Mouse (Mus musculus) limb, embryonic 13.5 days (tissue): ENCODE measurements around the gene Aldh3b3. TPM values are rescaled to one million over a fixed set of nuclear protein-coding genes. Genes with fewer than 3 reads are reported as not detected.
"Not testable (repeated sequence)": the region's sequence is repeated elsewhere in the genome, so short reads cannot be mapped to it uniquely, and the experiment has no call there.

Experiments
- ATAC-seq: fragments of 200-750 bp; cut with Nextera tagmentation; 2 replicates; pipeline ENCODE4 v1.8.0; 2017; ENCODE audit warnings: low read depth, moderate number of reproducible peaks, moderate TSS enrichment; ENCODE audit not compliant: low FRiP score
- H3K27ac ChIP-seq: fragments of 300-500 bp; sonication (generic); 2 replicates; pipeline ENCODE4 v1.5.1; 2015; ENCODE audit warnings: inconsistent platforms, mild to moderate bottlenecking, moderate library complexity
- H3K27me3 ChIP-seq: fragments of 300-500 bp; sonication (generic); 2 replicates; pipeline ENCODE4 v1.6.1; 2015; ENCODE audit warnings: mild to moderate bottlenecking, inconsistent platforms
- H3K36me3 ChIP-seq: fragments of 300-500 bp; sonication (generic); 2 replicates; pipeline ENCODE4 v1.6.1; 2015; ENCODE audit warnings: inconsistent platforms, mild to moderate bottlenecking, moderate library complexity
- H3K4me1 ChIP-seq: fragments of 300-500 bp; sonication (generic); 2 replicates; pipeline ENCODE4 v1.6.1; 2015; ENCODE audit warnings: inconsistent platforms
- H3K4me2 ChIP-seq: fragments of 300-500 bp; sonication (generic); replicated peaks from 2 replicates; pipeline ENCODE4 v1.6.1; 2015; ENCODE audit warnings: inconsistent platforms, mild to moderate bottlenecking, moderate library complexity
- H3K4me3 ChIP-seq: fragments of 300-500 bp; sonication (generic); 2 replicates; pipeline ENCODE4 v1.5.1; 2015; ENCODE audit warnings: moderate library complexity, mild to moderate bottlenecking, inconsistent platforms
- H3K9ac ChIP-seq: fragments of 300-500 bp; sonication (generic); 2 replicates; pipeline ENCODE4 v1.6.1; 2015; ENCODE audit warnings: mild to moderate bottlenecking, inconsistent platforms
- H3K9me3 ChIP-seq: fragments of 300-500 bp; sonication (generic); 2 replicates; pipeline ENCODE4 v1.6.1; 2016; ENCODE audit warnings: inconsistent platforms
- WGBS: fragments of 180-500 bp; shearing (Covaris S2); methylation state at CpG from one replicate; pipeline ENCODE4 v1.1.7; 2015; 5-methylcytosine and 5-hydroxymethylcytosine counted together
- polyA plus RNA-seq: library from polyadenylated mRNA; unstranded; fragments of >200 nt; fragmentation: Nextera tagmentation; extraction: Ambion mirVana; gene quantifications from 2 replicates; pipeline ENCODE4 v1.2.1, GENCODE M21; 2015

Gene Aldh3b3
- polyA plus RNA-seq, 1 experiment from 2014 or later: 0.05 TPM

DNA sequence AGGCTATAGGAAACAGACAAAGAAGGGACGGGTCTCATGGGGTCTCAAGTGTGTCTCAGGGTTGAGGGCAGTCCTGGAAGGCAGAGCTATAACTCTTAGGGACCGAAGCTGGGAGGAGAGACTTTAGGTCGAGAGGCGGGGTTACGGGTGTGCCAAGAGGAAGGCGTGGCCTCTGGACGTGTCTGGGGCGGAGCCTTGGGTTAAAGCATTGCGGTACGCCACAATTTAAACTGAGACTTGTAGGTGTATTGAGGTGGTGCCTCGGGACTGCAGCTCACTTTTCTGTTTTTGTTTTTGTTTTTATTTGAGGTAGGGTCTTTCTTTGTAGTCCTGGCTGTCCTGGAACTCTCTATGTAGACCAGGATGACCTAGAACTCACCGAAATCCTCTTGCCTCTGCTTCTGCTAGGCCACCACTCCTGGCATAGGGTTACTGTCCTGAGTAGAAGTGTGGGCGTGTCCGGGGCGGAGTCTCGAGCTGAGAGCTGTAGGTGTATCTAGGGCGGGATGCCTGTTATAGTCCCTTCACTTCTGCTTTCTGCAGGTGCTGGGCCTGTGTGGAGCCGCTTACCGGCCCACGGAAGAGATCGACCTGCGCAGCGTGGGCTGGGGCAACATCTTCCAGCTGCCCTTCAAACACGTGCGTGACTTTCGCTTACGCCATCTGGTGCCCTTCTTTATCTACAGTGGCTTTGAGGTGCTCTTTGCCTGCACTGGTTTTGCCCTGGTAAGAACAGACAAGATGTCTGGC is 15.3 kb upstream of the Aldh3b3 start:
- WGBS: 28% methylated on average over 27 of the region's 27 CpGs
- H3K4me3 ChIP-seq: no peak overlapping the region
- ATAC-seq: no peak
- peaks cover 15% of the 10 kb centered on the region; the same call in 1 of the 2 replicates for H3K27me3 ChIP-seq
- no peaks in the 10 kb centered on the region for H3K36me3 ChIP-seq
- H3K4me1 ChIP-seq: no peaks in the 10 kb centered on the region
- no peak overlapping the region for H3K27ac ChIP-seq
- H3K9ac ChIP-seq: 0 out of 2 replicates have a peak overlapping the region, but pooled peaks have one; percentile 25
- peak overlapping the region; percentile 36 for H3K4me2 ChIP-seq
- no peaks in the 10 kb centered on the region for H3K9me3 ChIP-seq

- Histone ChIP-seq H3K27me3 (peaks cover 15% of the 10 kb centered on the region; the same call in 1 of the 2 replicates), H3K9me3 (no peaks in the 10 kb centered on the region), H3K36me3 (no peaks in the 10 kb centered on the region), H3K9ac (no peak overlapping the region), H3K27ac (no peak overlapping the region), H3K4me1 (no peaks in the 10 kb centered on the region), H3K4me2 (no peak overlapping the region), H3K4me3 (no peak overlapping the region)
- 31% methylated on average over 10 of the region's 10 CpGs for WGBS
- ATAC-seq: no peak
These were observed 12.4 kb upstream of the Aldh3b3 start for GRCm38 (mm10) chr19:3945872-3946564.

DNA sequence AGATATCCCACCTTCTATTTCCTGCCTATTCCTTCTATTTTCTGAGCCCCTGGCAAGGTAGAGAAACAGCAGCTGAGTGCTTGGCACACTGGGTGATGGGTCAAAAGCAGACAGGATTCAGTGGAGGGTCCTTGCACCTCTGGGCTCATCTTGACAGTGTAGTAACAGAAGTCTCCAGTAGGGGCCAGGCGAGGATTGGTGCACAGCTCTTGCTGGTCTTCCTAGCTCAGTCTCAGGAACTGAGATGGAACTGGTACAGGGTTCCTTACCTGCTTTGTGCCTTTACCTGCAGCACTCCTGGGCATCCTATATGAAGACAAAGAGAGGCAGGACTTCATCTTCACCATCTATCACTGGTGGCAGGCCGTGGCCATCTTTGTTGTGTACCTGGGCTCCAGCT is 11.7 kb upstream of the Aldh3b3 start:
- Histone ChIP-seq H3K36me3 (no peaks in the 10 kb centered on the region), H3K4me1 (no peaks in the 10 kb centered on the region), H3K9ac (no peak overlapping the region), H3K27ac (no peak overlapping the region), H3K27me3 (peaks cover 15% of the 10 kb centered on the region; the same call in 1 of the 2 replicates), H3K9me3 (no peaks in the 10 kb centered on the region), H3K4me2 (no peak overlapping the region), H3K4me3 (no peak overlapping the region)
- ATAC-seq: peak; percentile 64
- WGBS: 15% methylated on average over 2 of the region's 2 CpGs

GRCm38 (mm10) chr19:3947813-3948212 is 10.6 kb upstream of the Aldh3b3 start:
- no peaks in the 10 kb centered on the region for H3K4me1 ChIP-seq
- H3K4me3 ChIP-seq: no peak overlapping the region
- H3K9me3 ChIP-seq: no peaks in the 10 kb centered on the region
- no peak overlapping the region for H3K27ac ChIP-seq
- peaks cover 12% of the 10 kb centered on the region; the same call in 1 of the 2 replicates for H3K27me3 ChIP-seq
- H3K9ac ChIP-seq: no peak overlapping the region
- 74% methylated on average over 3 of the region's 3 CpGs for WGBS
- no peaks in the 10 kb centered on the region for H3K36me3 ChIP-seq
- ATAC-seq: no peak
- H3K4me2 ChIP-seq: no peak overlapping the region

- no peak for ATAC-seq
- H3K9ac ChIP-seq: no peak overlapping the region
- H3K27me3 ChIP-seq: peaks cover 6% of the 10 kb centered on the region; the same call in 1 of the 2 replicates
- no peaks in the 10 kb centered on the region for H3K36me3 ChIP-seq
- H3K4me1 ChIP-seq: no peaks in the 10 kb centered on the region
- H3K9me3 ChIP-seq: no peaks in the 10 kb centered on the region
- 68% methylated on average over 14 of the region's 14 CpGs for WGBS
- no peak overlapping the region for H3K4me2 ChIP-seq
- H3K27ac ChIP-seq: no peak overlapping the region
- H3K4me3 ChIP-seq: no peak overlapping the region
These were observed 9.9 kb upstream of the Aldh3b3 start for GRCm38 (mm10) chr19:3948546-3948945.

GRCm38 (mm10) chr19:3950331-3950730 is 8.1 kb upstream of the Aldh3b3 start:
- Histone ChIP-seq H3K4me2 (no peak overlapping the region), H3K36me3 (no peaks in the 10 kb centered on the region), H3K4me3 (no peak overlapping the region), H3K4me1 (no peaks in the 10 kb centered on the region), H3K27me3 (no peaks in the 10 kb centered on the region), H3K27ac (no peak overlapping the region), H3K9ac (no peak overlapping the region), H3K9me3 (no peaks in the 10 kb centered on the region)
- ATAC-seq: no peak
- 76% methylated on average over 3 of the region's 3 CpGs for WGBS

- H3K27me3 ChIP-seq: no peaks in the 10 kb centered on the region
- ATAC-seq: no peak
- H3K27ac ChIP-seq: no peak overlapping the region
- no peaks in the 10 kb centered on the region for H3K4me1 ChIP-seq
- H3K4me3 ChIP-seq: no peak overlapping the region
- H3K9ac ChIP-seq: no peak overlapping the region
- H3K36me3 ChIP-seq: no peaks in the 10 kb centered on the region
- H3K4me2 ChIP-seq: no peak overlapping the region
- H3K9me3 ChIP-seq: no peaks in the 10 kb centered on the region
These were observed 7.0 kb upstream of the Aldh3b3 start for GRCm38 (mm10) chr19:3951461-3951860.

- Histone ChIP-seq H3K36me3 (no peaks in the 10 kb centered on the region), H3K4me1 (no peaks in the 10 kb centered on the region), H3K9ac (no peak overlapping the region), H3K4me3 (no peak overlapping the region), H3K27me3 (no peaks in the 10 kb centered on the region), H3K9me3 (no peaks in the 10 kb centered on the region), H3K27ac (no peak overlapping the region), H3K4me2 (no peak overlapping the region)
- no peak for ATAC-seq
- WGBS: 65% methylated on average over 1 of the region's 1 CpGs
These were observed 6.3 kb upstream of the Aldh3b3 start for GRCm38 (mm10) chr19:3952099-3952498.

GRCm38 (mm10) chr19:3955033-3955432 is 3.4 kb upstream of the Aldh3b3 start:
- no peaks in the 10 kb centered on the region for H3K9me3 ChIP-seq
- H3K4me1 ChIP-seq: no peaks in the 10 kb centered on the region
- H3K4me3 ChIP-seq: no peak overlapping the region
- H3K36me3 ChIP-seq: no peaks in the 10 kb centered on the region
- H3K27ac ChIP-seq: no peak overlapping the region
- no peak overlapping the region for H3K9ac ChIP-seq
- WGBS: 71% methylated on average over 3 of the region's 3 CpGs
- H3K27me3 ChIP-seq: no peaks in the 10 kb centered on the region
- H3K4me2 ChIP-seq: no peak overlapping the region
- no peak for ATAC-seq

- Histone ChIP-seq H3K27me3 (no peaks in the 10 kb centered on the region), H3K36me3 (no peaks in the 10 kb centered on the region), H3K4me2 (no peak overlapping the region), H3K9me3 (no peaks in the 10 kb centered on the region), H3K4me3 (no peak overlapping the region), H3K27ac (no peak overlapping the region), H3K9ac (no peak overlapping the region), H3K4me1 (no peaks in the 10 kb centered on the region)
- ATAC-seq: no peak
- WGBS: 49% methylated on average over 4 of the region's 4 CpGs
These were observed 2.6 kb upstream of the Aldh3b3 start for GRCm38 (mm10) chr19:3955804-3956203.

GRCm38 (mm10) chr19:3957296-3958036 is 979 bp upstream of the Aldh3b3 start:
- H3K4me3 ChIP-seq, H3K4me2 ChIP-seq, H3K4me1 ChIP-seq, H3K27me3 ChIP-seq, H3K27ac ChIP-seq, H3K36me3 ChIP-seq, ATAC-seq, H3K9ac ChIP-seq, H3K9me3 ChIP-seq: not testable (repeated sequence)
- WGBS: 72% methylated on average over 5 of the region's 5 CpGs

DNA sequence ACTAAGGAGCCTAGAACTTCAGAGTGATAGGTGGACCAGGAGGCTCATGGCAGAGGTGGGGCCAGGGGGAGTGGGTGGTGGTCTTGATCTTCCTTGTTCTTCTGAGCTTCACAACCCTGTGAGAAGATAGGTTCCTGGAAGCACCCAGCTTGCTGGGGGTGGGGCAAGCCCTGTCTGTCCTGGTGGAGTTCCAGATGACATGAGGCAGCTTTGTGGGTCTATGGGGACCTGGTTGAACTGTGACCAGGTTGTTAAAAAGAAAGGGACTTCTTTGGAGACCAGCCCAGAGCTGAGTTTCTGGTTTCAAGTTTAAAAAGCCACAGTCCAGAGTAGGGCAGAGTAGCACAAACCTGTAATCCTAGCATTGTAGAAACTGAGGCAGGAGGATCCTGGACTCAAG is 585 bp downstream of the Aldh3b3 start:
- Histone ChIP-seq H3K9me3 (no peaks in the 10 kb centered on the region), H3K4me1 (no peaks in the 10 kb centered on the region), H3K27me3 (no peaks in the 10 kb centered on the region), H3K9ac (no peak overlapping the region), H3K4me2 (no peak overlapping the region), H3K27ac (no peak overlapping the region), H3K4me3 (no peak overlapping the region), H3K36me3 (no peaks in the 10 kb centered on the region)
- ATAC-seq: no peak
